Mouse (Mus musculus) intestine, embryonic 16.5 days (tissue): ENCODE data around the gene Ror2. TPM values are rescaled to one million over a fixed set of nuclear protein-coding genes. Genes with fewer than 3 reads are reported as not detected.

ENCODE experiments used
- ATAC-seq: fragments of 200-750 bp; cut with Nextera tagmentation; 2 replicates; pipeline ENCODE4 v1.8.0; 2017; ENCODE audit warnings: moderate TSS enrichment, moderate library complexity
- H3K27ac ChIP-seq: fragments of 300-500 bp; sonication (generic); 2 replicates; pipeline ENCODE4 v1.5.1; 2014; ENCODE audit warnings: mild to moderate bottlenecking, low read length
- H3K27me3 ChIP-seq: fragments of 300-500 bp; sonication (generic); replicated peaks from 2 replicates; pipeline ENCODE4 v1.6.1; 2014; ENCODE audit warnings: low read length, control low read depth, mixed read lengths; ENCODE audit not compliant: control insufficient read depth, insufficient read depth
- H3K36me3 ChIP-seq: fragments of 300-500 bp; sonication (generic); 2 replicates; pipeline ENCODE4 v1.6.1; 2014; ENCODE audit warnings: low read length, control low read depth; ENCODE audit not compliant: control insufficient read depth, insufficient read depth
- H3K4me1 ChIP-seq: fragments of 300-500 bp; sonication (generic); 2 replicates; pipeline ENCODE4 v1.6.1; 2014; ENCODE audit warnings: low read length, control low read depth, mixed read lengths; ENCODE audit not compliant: control insufficient read depth, insufficient read depth
- H3K4me2 ChIP-seq: fragments of 300-500 bp; sonication (generic); 2 replicates; pipeline ENCODE4 v1.6.1; 2014; ENCODE audit warnings: low read depth, low read length, control low read depth
- H3K4me3 ChIP-seq: fragments of 300-500 bp; sonication (generic); 2 replicates; pipeline ENCODE4 v1.5.1; 2014; ENCODE audit warnings: mild to moderate bottlenecking, low read length
- H3K9ac ChIP-seq: fragments of 300-500 bp; sonication (generic); 2 replicates; pipeline ENCODE4 v1.6.1; 2014; ENCODE audit warnings: low read depth, low read length
- H3K9me3 ChIP-seq: fragments of 300-500 bp; sonication (generic); 2 replicates; pipeline ENCODE4 v1.6.1; 2016; ENCODE audit warnings: low read length, control low read depth; ENCODE audit not compliant: control insufficient read depth
- WGBS: fragments of 180-500 bp; shearing (Covaris S2); extraction: QIAGEN DNeasy Blood & Tissue Kit; methylation state at CpG from one replicate; pipeline ENCODE4 v1.1.7; 2014; 5-methylcytosine and 5-hydroxymethylcytosine counted together
- polyA plus RNA-seq: library from polyadenylated mRNA; unstranded; fragments of >200 nt; fragmentation: Nextera tagmentation; extraction: Ambion mirVana; gene quantifications from 2 replicates; pipeline ENCODE4 v1.2.1, GENCODE M21; 2015

Gene Ror2
- polyA plus RNA-seq, 1 experiment from 2014 or later = 12.5 TPM

DNA sequence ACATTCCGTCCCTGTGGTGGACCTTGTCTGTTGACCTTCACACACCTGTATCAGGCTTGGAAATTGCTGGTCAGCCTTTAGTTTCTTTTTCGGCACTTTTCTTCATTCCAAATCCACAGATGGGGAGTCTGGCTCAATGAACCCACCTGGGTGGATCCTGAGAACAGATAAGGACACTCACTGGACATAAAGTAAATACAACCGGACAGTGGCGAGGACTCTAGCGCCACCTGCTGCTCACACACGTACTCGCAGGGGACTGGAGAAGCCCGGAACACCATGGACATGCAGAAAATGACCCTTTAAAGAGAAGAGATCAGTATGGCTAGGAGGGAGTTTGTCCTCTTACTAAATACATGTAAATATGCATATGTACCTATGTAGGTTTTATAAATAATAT is 189.3 kb downstream of the Ror2 start:
- H3K9me3 ChIP-seq = no peaks in the 10 kb centered on the region
- H3K27me3 ChIP-seq = no peaks in the 10 kb centered on the region
- H3K27ac ChIP-seq = no peak overlapping the region
- H3K4me2 ChIP-seq = no peak overlapping the region
- H3K4me3 ChIP-seq = no peak overlapping the region
- H3K36me3 ChIP-seq = no peaks in the 10 kb centered on the region
- 15% methylated on average over 8 of the region's 8 CpGs for WGBS
- H3K9ac ChIP-seq = no peak overlapping the region
- ATAC-seq = 0 out of 2 replicates have a peak, but pooled peaks have one; percentile 26
- H3K4me1 ChIP-seq = no peaks in the 10 kb centered on the region

GRCm38 (mm10) chr13:53095222-53095621 is 190.7 kb downstream of the Ror2 start:
- no peak overlapping the region for H3K9ac ChIP-seq
- no peak for ATAC-seq
- 68% methylated on average over 17 of the region's 17 CpGs for WGBS
- H3K4me3 ChIP-seq = no peak overlapping the region
- no peak overlapping the region for H3K27ac ChIP-seq
- H3K36me3 ChIP-seq = no peaks in the 10 kb centered on the region
- no peaks in the 10 kb centered on the region for H3K4me1 ChIP-seq
- no peaks in the 10 kb centered on the region for H3K27me3 ChIP-seq
- H3K4me2 ChIP-seq = no peak overlapping the region
- no peaks in the 10 kb centered on the region for H3K9me3 ChIP-seq

DNA sequence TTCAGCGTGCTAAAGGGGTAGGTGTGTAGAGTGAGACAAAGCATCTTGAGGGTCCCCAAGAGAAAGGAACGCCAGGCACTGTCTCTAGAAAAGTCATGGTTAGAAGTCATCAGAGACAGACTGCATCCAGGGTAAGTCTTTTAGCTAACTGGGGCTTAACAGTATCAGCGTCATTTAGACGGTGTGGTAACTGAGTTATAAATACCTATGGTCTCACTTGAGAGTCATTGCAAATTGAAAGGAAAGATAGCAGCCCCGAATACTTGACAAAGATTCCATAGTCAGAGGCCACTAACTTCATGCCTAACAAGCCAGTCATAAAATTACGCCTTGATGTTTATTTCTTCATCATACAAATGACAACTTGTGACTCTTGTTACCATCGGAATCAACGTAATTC is 191.3 kb downstream of the Ror2 start:
- H3K4me3 ChIP-seq = no peak overlapping the region
- H3K9me3 ChIP-seq = no peaks in the 10 kb centered on the region
- no peak for ATAC-seq
- no peak overlapping the region for H3K27ac ChIP-seq
- no peak overlapping the region for H3K4me2 ChIP-seq
- no peaks in the 10 kb centered on the region for H3K27me3 ChIP-seq
- no peaks in the 10 kb centered on the region for H3K36me3 ChIP-seq
- no peaks in the 10 kb centered on the region for H3K4me1 ChIP-seq
- WGBS = 79% methylated on average over 8 of the region's 8 CpGs
- no peak overlapping the region for H3K9ac ChIP-seq

DNA sequence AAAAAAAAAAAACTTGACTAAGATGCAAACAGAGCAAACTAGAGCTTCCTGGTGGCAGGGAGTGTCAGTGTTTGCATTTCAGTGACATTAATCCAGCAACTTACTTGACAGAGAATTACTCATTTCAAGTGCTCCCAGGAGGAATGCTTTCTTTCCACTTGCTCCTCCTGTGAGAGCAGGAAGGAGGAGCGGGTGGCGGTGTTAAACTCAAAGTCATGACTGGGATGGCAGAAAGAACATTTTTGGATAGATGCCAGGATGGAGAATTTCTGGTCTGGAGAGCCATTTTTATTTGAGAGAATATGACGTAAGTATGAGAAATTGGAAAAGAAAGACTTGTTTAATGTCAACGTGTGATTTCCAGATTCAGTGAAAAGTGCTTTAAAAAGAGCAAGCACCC is 192.5 kb downstream of the Ror2 start:
- ATAC-seq = no peak
- Histone ChIP-seq H3K27me3 (no peaks in the 10 kb centered on the region), H3K4me2 (no peak overlapping the region), H3K4me3 (no peak overlapping the region), H3K27ac (no peak overlapping the region), H3K36me3 (no peaks in the 10 kb centered on the region), H3K9ac (no peak overlapping the region), H3K4me1 (0 out of 2 replicates have a peak, but pooled peaks cover 3% of the 10 kb centered on the region), H3K9me3 (no peaks in the 10 kb centered on the region)
- 39% methylated on average over 4 of the region's 4 CpGs for WGBS

- H3K27ac ChIP-seq = no peak overlapping the region
- no peak for ATAC-seq
- H3K4me1 ChIP-seq = 0 out of 2 replicates have a peak, but pooled peaks cover 3% of the 10 kb centered on the region
- no peaks in the 10 kb centered on the region for H3K36me3 ChIP-seq
- H3K9me3 ChIP-seq = no peaks in the 10 kb centered on the region
- no peaks in the 10 kb centered on the region for H3K27me3 ChIP-seq
- H3K4me3 ChIP-seq = no peak overlapping the region
- H3K9ac ChIP-seq = no peak overlapping the region
- no peak overlapping the region for H3K4me2 ChIP-seq
- 73% methylated on average over 23 of the region's 23 CpGs for WGBS
Measured at GRCm38 (mm10) chr13:53086552-53087282, 199.2 kb downstream of the Ror2 start.

GRCm38 (mm10) chr13:53081846-53082245 is 204.1 kb downstream of the Ror2 start:
- ATAC-seq = no peak
- no peak overlapping the region for H3K4me3 ChIP-seq
- H3K27ac ChIP-seq = no peak overlapping the region
- H3K9ac ChIP-seq = no peak overlapping the region
- H3K4me2 ChIP-seq = no peak overlapping the region
- no peaks in the 10 kb centered on the region for H3K36me3 ChIP-seq
- H3K9me3 ChIP-seq = no peaks in the 10 kb centered on the region
- WGBS = 45% methylated on average over 6 of the region's 6 CpGs
- no peaks in the 10 kb centered on the region for H3K27me3 ChIP-seq
- no peaks in the 10 kb centered on the region for H3K4me1 ChIP-seq

DNA sequence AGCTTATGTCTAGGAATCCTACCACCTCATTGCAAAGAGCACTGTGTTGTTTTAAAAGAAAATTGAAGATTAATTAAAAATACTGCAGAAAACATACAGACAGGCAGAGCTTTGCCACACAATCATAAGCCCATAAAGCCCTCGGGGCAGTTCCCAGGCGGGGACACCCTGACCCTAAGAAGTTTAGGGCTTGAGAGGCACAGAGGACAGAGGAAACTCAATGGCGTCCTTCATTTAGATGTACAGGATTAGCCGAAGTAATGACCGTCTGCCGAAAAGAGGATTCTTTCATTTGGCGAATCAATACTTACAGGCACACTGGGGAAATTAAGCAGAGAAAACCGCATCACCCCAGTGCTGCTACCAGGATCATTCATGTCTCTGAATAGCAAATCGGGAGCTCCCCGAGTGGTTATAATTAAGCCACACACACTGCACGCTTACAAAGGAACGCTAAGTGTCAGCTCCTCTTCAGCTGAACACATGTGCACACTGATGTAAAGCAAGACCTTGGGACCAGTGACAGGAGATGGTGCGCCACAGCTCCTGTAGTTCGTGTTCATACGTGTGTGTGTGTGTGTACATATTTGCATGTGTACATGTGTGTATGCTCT is 208.1 kb downstream of the Ror2 start:
- H3K27ac ChIP-seq = no peak overlapping the region
- 80% methylated on average over 15 of the region's 15 CpGs for WGBS
- H3K4me1 ChIP-seq = no peaks in the 10 kb centered on the region
- no peak for ATAC-seq
- no peak overlapping the region for H3K9ac ChIP-seq
- H3K9me3 ChIP-seq = no peaks in the 10 kb centered on the region
- no peak overlapping the region for H3K4me3 ChIP-seq
- H3K4me2 ChIP-seq = no peak overlapping the region
- H3K27me3 ChIP-seq = no peaks in the 10 kb centered on the region
- H3K36me3 ChIP-seq = no peaks in the 10 kb centered on the region

GRCm38 (mm10) chr13:53075006-53075405 is 210.9 kb downstream of the Ror2 start:
- Histone ChIP-seq H3K27me3 (no peaks in the 10 kb centered on the region), H3K9ac (no peak overlapping the region), H3K4me2 (no peak overlapping the region), H3K4me3 (no peak overlapping the region), H3K36me3 (no peaks in the 10 kb centered on the region), H3K9me3 (no peaks in the 10 kb centered on the region), H3K4me1 (no peaks in the 10 kb centered on the region), H3K27ac (no peak overlapping the region)
- ATAC-seq = no peak
- WGBS = 61% methylated on average over 5 of the region's 5 CpGs

DNA sequence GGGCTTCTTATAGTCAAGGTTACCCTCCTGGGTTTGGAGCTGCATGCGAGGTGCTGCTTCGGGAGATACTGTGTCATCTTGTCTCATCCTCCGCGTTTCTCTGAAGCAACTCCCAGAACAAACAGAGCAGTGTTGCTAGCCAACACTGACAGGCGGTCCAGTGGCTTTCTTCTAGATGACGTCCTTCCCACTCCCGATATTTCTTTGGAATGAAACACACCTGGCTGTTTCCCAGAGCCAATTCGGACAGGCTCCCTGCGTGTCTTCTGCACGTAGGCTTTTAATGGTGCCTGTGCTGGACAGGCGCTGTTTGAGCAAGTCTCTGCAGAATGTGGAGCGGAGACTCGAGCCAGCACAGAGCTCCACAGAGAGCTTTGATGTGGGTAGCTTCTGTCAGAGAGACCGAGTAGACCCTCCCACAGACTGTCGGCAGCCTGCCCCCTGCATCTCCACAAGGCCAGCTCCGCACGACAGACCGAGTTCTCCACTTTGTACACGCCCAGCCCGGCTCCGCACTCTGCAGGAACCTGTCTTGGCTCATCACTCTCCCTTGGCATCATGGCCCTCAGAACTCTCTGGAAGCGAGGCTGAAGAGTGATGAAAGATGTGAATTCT is 216.7 kb downstream of the Ror2 start:
- Histone ChIP-seq H3K4me1 (no peaks in the 10 kb centered on the region; the same call in 1 of the 2 replicates), H3K4me3 (no peak overlapping the region), H3K9ac (no peak overlapping the region), H3K27ac (no peak overlapping the region), H3K9me3 (no peaks in the 10 kb centered on the region), H3K36me3 (no peaks in the 10 kb centered on the region), H3K4me2 (no peak overlapping the region), H3K27me3 (no peaks in the 10 kb centered on the region)
- 62% methylated on average over 22 of the region's 22 CpGs for WGBS
- ATAC-seq = no peak
